Mouse (Mus musculus) kidney, adult 2 months (tissue): Measurements from ENCODE around the gene Hpgd.

Source experiments
- CTCF ChIP-seq: fragments of 200-500 bp; conservative IDR thresholded peaks from 2 replicates; pipeline ENCODE4 v1.5.1; 2011; ENCODE audit warnings: low read depth, mild to moderate bottlenecking, control low read depth, low read length, moderate library complexity, mixed read lengths; ENCODE audit not compliant: insufficient read depth, insufficient read length
- POLR2A ChIP-seq: fragments of 200-500 bp; IDR thresholded peaks from one replicate; pipeline ENCODE4 v1.6.1; 2011; ENCODE audit warnings: low read depth, low read length, control low read depth

GRCm38 (mm10) chr8:56344359-56344758, 50.0 kb downstream of the Hpgd start:
- TF ChIP-seq CTCF (no peak), POLR2A (no peak)
